Mouse (Mus musculus) spleen, adult 2 months (tissue): ENCODE measurements around the gene Ncoa3. TPM values are rescaled to one million over a fixed set of nuclear protein-coding genes. Genes with fewer than 3 reads are reported as not detected.
"Not testable (repeated sequence)": the region's sequence is repeated elsewhere in the genome, so short reads cannot be mapped to it uniquely, and the experiment has no call there.

Experiments
- DNase-seq, 2 experiments: peaks; one replicate each; pipeline versions ENCODE4 v3.0.0 to v3.0.0-alpha.2; 2012 to 2021; ENCODE audit warnings: low spot score in 2 of 2, low read depth in 1 of 2
- H3K27ac ChIP-seq: fragments of 200-500 bp; 2 replicates; pipeline ENCODE4 v1.5.1; 2012; ENCODE audit warnings: low read length, inconsistent platforms; ENCODE audit not compliant: insufficient read depth
- H3K27me3 ChIP-seq: fragments of 200-500 bp; 2 replicates; pipeline ENCODE4 v1.6.1; 2012; ENCODE audit warnings: mild to moderate bottlenecking, moderate library complexity, low read length, inconsistent platforms; ENCODE audit not compliant: control insufficient read depth, insufficient read depth
- H3K36me3 ChIP-seq: fragments of 200-500 bp; 2 replicates; pipeline ENCODE4 v1.6.1; 2012; ENCODE audit warnings: mild to moderate bottlenecking, low read length, inconsistent platforms; ENCODE audit not compliant: control insufficient read depth, insufficient read depth
- H3K4me1 ChIP-seq: fragments of 200-500 bp; 2 replicates; pipeline ENCODE4 v1.6.1; 2011; ENCODE audit warnings: inconsistent platforms; ENCODE audit not compliant: control insufficient read depth, insufficient read depth, insufficient read length
- H3K4me3 ChIP-seq: fragments of 200-500 bp; 2 replicates; pipeline ENCODE4 v1.5.1; 2011; ENCODE audit warnings: mild to moderate bottlenecking, inconsistent platforms; ENCODE audit not compliant: insufficient read depth, insufficient read length; ENCODE audit errors: extremely low read depth
- CTCF ChIP-seq: fragments of 200-500 bp; IDR thresholded peaks from 2 replicates; pipeline ENCODE4 v1.5.1; 2011; ENCODE audit warnings: mild to moderate bottlenecking, inconsistent platforms; ENCODE audit not compliant: insufficient read depth, insufficient read length, insufficient replicate concordance; ENCODE audit errors: extremely low read depth
- POLR2A ChIP-seq: fragments of 200-500 bp; IDR thresholded peaks from 2 replicates; pipeline ENCODE4 v1.6.1; 2011; ENCODE audit warnings: low read depth, low read length, inconsistent platforms
- WGBS: fragments of 180-500 bp; shearing (Covaris S2); methylation state at CpG from one replicate; pipeline ENCODE4 v1.1.7; 2018; 5-methylcytosine and 5-hydroxymethylcytosine counted together
- polyA plus RNA-seq: library from polyadenylated mRNA; depleted of rRNA; stranded (reverse); fragments of >200 nt; gene quantifications from 2 replicates; pipeline ENCODE4 v1.2.3, GENCODE M21; 2012

The Ncoa3 gene
- polyA plus RNA-seq, 1 experiment: 48.4 TPM

GRCm38 (mm10) chr2:166084111-166084510 is 91.7 kb downstream of the Ncoa3 start:
- WGBS: 88% methylated on average over 7 of the region's 7 CpGs
- H3K4me3 ChIP-seq: no peak overlapping the region
- no peaks in the 10 kb centered on the region for H3K36me3 ChIP-seq
- TF ChIP-seq POLR2A (no peak), CTCF (no peak)
- H3K27me3 ChIP-seq: no peaks in the 10 kb centered on the region
- H3K27ac ChIP-seq: no peak overlapping the region
- no peak for DNase-seq
- no peaks in the 10 kb centered on the region for H3K4me1 ChIP-seq

GRCm38 (mm10) chr2:166084964-166085363 is 92.5 kb downstream of the Ncoa3 start:
- peak; percentile 37; the same call in 1 of the 2 replicates for TF ChIP-seq CTCF
- DNase-seq: peak in 1 of 2 experiments; percentile 17
- WGBS: 32% methylated on average over 6 of the region's 6 CpGs
- not testable (repeated sequence) for H3K4me3 ChIP-seq, H3K27me3 ChIP-seq, H3K36me3 ChIP-seq, H3K27ac ChIP-seq, H3K4me1 ChIP-seq

GRCm38 (mm10) chr2:166085780-166086179 is 93.3 kb downstream of the Ncoa3 start:
- DNase-seq: no peak
- no peak overlapping the region for H3K27ac ChIP-seq
- H3K27me3 ChIP-seq: no peaks in the 10 kb centered on the region
- 90% methylated on average over 10 of the region's 10 CpGs for WGBS
- no peaks in the 10 kb centered on the region for H3K4me1 ChIP-seq
- no peaks in the 10 kb centered on the region for H3K36me3 ChIP-seq
- H3K4me3 ChIP-seq: no peak overlapping the region
- TF ChIP-seq CTCF (no peak), POLR2A (no peak)

- DNase-seq: no peak
- no peaks in the 10 kb centered on the region for H3K36me3 ChIP-seq
- no peaks in the 10 kb centered on the region for H3K4me1 ChIP-seq
- H3K27me3 ChIP-seq: no peaks in the 10 kb centered on the region
- H3K27ac ChIP-seq: no peak overlapping the region
- H3K4me3 ChIP-seq: no peak overlapping the region
- TF ChIP-seq POLR2A: no peak
- TF ChIP-seq CTCF: no peak
- WGBS: 90% methylated on average over 29 of the region's 29 CpGs
Observed at GRCm38 (mm10) chr2:166086457-166087233, 94.2 kb downstream of the Ncoa3 start.

DNA sequence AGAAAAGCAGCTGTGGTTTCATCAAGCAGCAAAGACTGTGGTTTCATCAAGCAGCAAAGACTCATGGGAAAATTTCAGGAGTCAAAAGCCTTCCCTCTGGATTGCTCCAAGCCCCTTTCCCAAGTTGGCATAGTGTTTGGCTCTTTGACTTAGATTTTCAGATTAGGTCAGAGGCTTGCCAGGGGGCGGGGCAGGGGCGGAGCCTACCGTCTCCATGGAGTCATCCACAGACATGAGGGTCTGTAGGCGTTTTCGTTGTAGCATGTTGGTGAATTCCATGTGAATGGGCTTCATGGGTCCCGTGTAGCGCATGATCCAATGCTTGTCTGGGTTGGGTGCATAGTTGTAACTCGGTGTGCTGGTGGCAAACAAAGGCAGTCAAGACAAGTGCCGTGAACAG is 96.6 kb downstream of the Ncoa3 start:
- 92% methylated on average over 9 of the region's 9 CpGs for WGBS

GRCm38 (mm10) chr2:166090131-166090581 is 97.7 kb downstream of the Ncoa3 start:
- Histone ChIP-seq H3K4me3 (no peak overlapping the region), H3K36me3 (no peaks in the 10 kb centered on the region), H3K4me1 (no peaks in the 10 kb centered on the region), H3K27ac (no peak overlapping the region), H3K27me3 (no peaks in the 10 kb centered on the region)
- DNase-seq: no peak
- TF ChIP-seq POLR2A (no peak), CTCF (no peak)
- WGBS: 45% methylated on average over 7 of the region's 7 CpGs

More for the DNA sequence above, 96.6 kb downstream of the Ncoa3 start:
- Histone ChIP-seq H3K36me3 (no peaks in the 10 kb centered on the region), H3K4me1 (no peaks in the 10 kb centered on the region), H3K27ac (no peak overlapping the region), H3K27me3 (no peaks in the 10 kb centered on the region), H3K4me3 (no peak overlapping the region)
- DNase-seq: no peak
- TF ChIP-seq POLR2A (no peak), CTCF (no peak)

- H3K27me3 ChIP-seq: no peaks in the 10 kb centered on the region
- TF ChIP-seq CTCF (no peak), POLR2A (no peak)
- no peaks in the 10 kb centered on the region for H3K4me1 ChIP-seq
- no peak for DNase-seq
- H3K36me3 ChIP-seq: no peaks in the 10 kb centered on the region
- no peak overlapping the region for H3K27ac ChIP-seq
- no peak overlapping the region for H3K4me3 ChIP-seq
Observed at GRCm38 (mm10) chr2:166091599-166091998, 99.2 kb downstream of the Ncoa3 start.
